Mouse (Mus musculus) NIH3T3 (cell line): ENCODE measurements at regions not wholly inside any gene's neighbourhood (a gene's known extent, or its start where the extent isn't known, plus 50 kb on each side); places are given as distances from the start of the nearest gene placed in this dataset.

Experiments used
- DNase-seq: peaks from one replicate; pipeline ENCODE4 v3.0.0-alpha.2; 2012; ENCODE audit warnings: low read depth

- DNase-seq = no peak
Measured at GRCm38 (mm10) chr15:11774717-11775116, 132.4 kb downstream of the Npr3 start.

- DNase-seq = peak; percentile 73
Measured at GRCm38 (mm10) chr15:11770596-11770995, 136.5 kb downstream of the Npr3 start.

- DNase-seq = no peak
Measured at GRCm38 (mm10) chr15:11757963-11758362, 149.1 kb downstream of the Npr3 start.

- DNase-seq = no peak
Measured at GRCm38 (mm10) chr15:11756786-11757185, 150.3 kb downstream of the Npr3 start.

GRCm38 (mm10) chr15:11753216-11753615, 153.9 kb downstream of the Npr3 start:
- DNase-seq = peak; percentile 84

- DNase-seq = no peak
Measured at GRCm38 (mm10) chr15:11750893-11751292, 156.2 kb downstream of the Npr3 start.

- DNase-seq = no peak
Measured at GRCm38 (mm10) chr15:11749509-11749908, 157.6 kb downstream of the Npr3 start.

- DNase-seq = no peak
Measured at GRCm38 (mm10) chr15:11748306-11748705, 158.8 kb downstream of the Npr3 start.

GRCm38 (mm10) chr15:11746754-11747153, 160.3 kb downstream of the Npr3 start:
- DNase-seq = no peak

- peak; percentile 21 for DNase-seq
Measured at GRCm38 (mm10) chr15:11745629-11746372, 161.3 kb downstream of the Npr3 start.

- DNase-seq = peak; percentile 14
Measured at GRCm38 (mm10) chr15:11744903-11745302, 162.2 kb downstream of the Npr3 start.

- peak; percentile 76 for DNase-seq
Measured at GRCm38 (mm10) chr15:11744296-11744695, 162.8 kb downstream of the Npr3 start.

GRCm38 (mm10) chr15:11742820-11743219, 164.3 kb downstream of the Npr3 start:
- DNase-seq = no peak

GRCm38 (mm10) chr15:11742346-11742729, 164.7 kb downstream of the Npr3 start:
- no peak for DNase-seq

- no peak for DNase-seq
Measured at GRCm38 (mm10) chr15:11741598-11742345, 165.3 kb downstream of the Npr3 start.

GRCm38 (mm10) chr15:11737436-11738000, 169.6 kb downstream of the Npr3 start:
- no peak for DNase-seq

GRCm38 (mm10) chr15:11734639-11735265, 172.3 kb downstream of the Npr3 start:
- DNase-seq = no peak

- peak; percentile 20 for DNase-seq
Measured at GRCm38 (mm10) chr15:11729381-11729780, 177.7 kb downstream of the Npr3 start.

GRCm38 (mm10) chr15:11725620-11726530, 181.2 kb downstream of the Npr3 start:
- DNase-seq = no peak

- no peak for DNase-seq
Measured at GRCm38 (mm10) chr15:11720645-11721044, 186.4 kb downstream of the Npr3 start.

GRCm38 (mm10) chr15:11716168-11716842, 190.8 kb downstream of the Npr3 start:
- no peak for DNase-seq
